Mouse (Mus musculus): ENCODE data around the gene Galnt17.

- TF ChIP-seq EP300 (IDR thresholded peaks at IDR 0.05; ENCODE audit: insufficient read depth, low read depth, low read length): no peak
- no peak for TF ChIP-seq CTCF (IDR thresholded peaks at IDR 0.05; ENCODE audit: low read depth, low read length)
- TF ChIP-seq POLR2A (IDR thresholded peaks at IDR 0.05; ENCODE audit: insufficient read depth, low read length): no peak
Measured at GRCm38 (mm10) chr5:130854430-130854829, 453.9 kb downstream of the Galnt17 start.
